Mouse (Mus musculus) myocyte (in vitro differentiated cells): Measurements from ENCODE around the gene Col9a1.

ENCODE experiments used
- MAX ChIP-seq: IDR thresholded peaks from one replicate; pipeline ENCODE4 v1.6.1; 2011; ENCODE audit warnings: low read depth, mild to moderate bottlenecking, control low read depth
- POLR2A ChIP-seq: IDR thresholded peaks from one replicate; pipeline ENCODE4 v1.6.1; 2011; ENCODE audit warnings: low read depth, mild to moderate bottlenecking, control low read depth, moderate library complexity; ENCODE audit not compliant: insufficient read length
- TCF12 ChIP-seq: IDR thresholded peaks from one replicate; pipeline ENCODE4 v1.6.1; 2011; ENCODE audit warnings: mild to moderate bottlenecking, control low read depth; ENCODE audit not compliant: poor library complexity, insufficient read depth, severe bottlenecking
- USF1 ChIP-seq: IDR thresholded peaks from one replicate; pipeline ENCODE4 v1.6.1; 2011; ENCODE audit warnings: low read depth, mild to moderate bottlenecking, control low read depth, moderate library complexity

DNA sequence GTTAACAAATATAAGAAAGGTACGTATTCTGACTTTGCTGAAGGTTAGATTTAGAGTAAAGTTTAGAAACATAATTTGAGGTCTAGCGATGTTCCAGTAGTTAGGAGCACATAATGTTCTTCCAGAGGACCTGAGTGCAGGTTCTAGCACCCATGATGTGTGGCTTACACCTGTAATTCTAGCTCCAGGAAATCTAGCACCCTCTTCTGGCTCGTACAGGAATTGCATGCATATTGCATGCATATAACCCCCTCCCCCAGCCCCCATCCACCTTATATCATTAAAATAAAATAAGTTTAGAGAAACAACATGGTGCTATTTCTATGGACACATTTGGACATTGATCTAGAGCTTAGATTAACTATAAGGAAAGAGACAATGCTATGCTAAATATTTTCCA, 123.3 kb downstream of the Col9a1 start:
- TF ChIP-seq USF1 (no peak), MAX (no peak), TCF12 (no peak), POLR2A (no peak)
